Mouse (Mus musculus) midbrain, embryonic 14.5 days (tissue): ENCODE results near the gene Fam178b. TPM values are rescaled to one million over a fixed set of nuclear protein-coding genes. Genes with fewer than 3 reads are reported as not detected.

ENCODE experiments used
- ATAC-seq: fragments of 200-750 bp; cut with Nextera tagmentation; 2 replicates; pipeline ENCODE4 v1.8.0; 2017; ENCODE audit warnings: moderate number of reproducible peaks, moderate library complexity; ENCODE audit not compliant: low FRiP score, low TSS enrichment
- DNase-seq: peaks from one replicate; pipeline ENCODE4 v3.0.0-alpha.2; 2015
- H3K27ac ChIP-seq: fragments of 300-500 bp; sonication (generic); replicated peaks from 2 replicates; pipeline ENCODE4 v1.5.1; 2014; ENCODE audit warnings: mild to moderate bottlenecking, low read depth, low read length, moderate library complexity
- H3K27me3 ChIP-seq: fragments of 300-500 bp; sonication (generic); 2 replicates; pipeline ENCODE4 v1.6.1; 2014; ENCODE audit warnings: low read length, control low read depth, mixed read lengths; ENCODE audit not compliant: control insufficient read depth, insufficient read depth
- H3K36me3 ChIP-seq: fragments of 300-500 bp; sonication (generic); 2 replicates; pipeline ENCODE4 v1.6.1; 2014; ENCODE audit warnings: low read length, control low read depth; ENCODE audit not compliant: control insufficient read depth, insufficient read depth
- H3K4me1 ChIP-seq: fragments of 300-500 bp; sonication (generic); 2 replicates; pipeline ENCODE4 v1.6.1; 2014; ENCODE audit warnings: mild to moderate bottlenecking, antibody characterized with exemption, low read length, control low read depth; ENCODE audit not compliant: control insufficient read depth, insufficient read depth
- H3K4me2 ChIP-seq: fragments of 300-500 bp; sonication (generic); 2 replicates; pipeline ENCODE4 v1.6.1; 2014; ENCODE audit warnings: mild to moderate bottlenecking, low read length, moderate library complexity
- H3K4me3 ChIP-seq: fragments of 300-500 bp; sonication (generic); replicated peaks from 2 replicates; pipeline ENCODE4 v1.5.1; 2014; ENCODE audit warnings: low read depth, low read length
- H3K9ac ChIP-seq: fragments of 300-500 bp; sonication (generic); replicated peaks from 2 replicates; pipeline ENCODE4 v1.6.1; 2014; ENCODE audit warnings: mild to moderate bottlenecking, low read length, moderate library complexity
- H3K9me3 ChIP-seq: fragments of 300-500 bp; sonication (generic); 2 replicates; pipeline ENCODE4 v1.6.1; 2016; ENCODE audit warnings: low read length, control low read depth, mixed read lengths; ENCODE audit not compliant: control insufficient read depth
- WGBS: fragments of 180-500 bp; shearing (Covaris S2); extraction: QIAGEN DNeasy Blood & Tissue Kit; methylation state at CpG from one replicate; pipeline ENCODE4 v1.1.7; 2014; 5-methylcytosine and 5-hydroxymethylcytosine counted together
- polyA plus RNA-seq: library from polyadenylated mRNA; unstranded; fragments of >200 nt; fragmentation: Nextera tagmentation; extraction: Ambion mirVana; gene quantifications from 2 replicates; pipeline ENCODE4 v1.2.1, GENCODE M21; 2014

Gene Fam178b
- polyA plus RNA-seq, 1 experiment from 2014 or later, result 0.29 TPM

- no peak overlapping the region for H3K9ac ChIP-seq
- no peaks in the 10 kb centered on the region for H3K9me3 ChIP-seq
- WGBS, result 54% methylated on average over 9 of the region's 9 CpGs
- H3K4me3 ChIP-seq, result no peak overlapping the region
- H3K4me2 ChIP-seq, result no peak overlapping the region
- H3K27me3 ChIP-seq, result no peaks in the 10 kb centered on the region
- DNase-seq, result no peak
- H3K27ac ChIP-seq, result no peak overlapping the region
- ATAC-seq, result no peak
- H3K4me1 ChIP-seq, result 0 out of 2 replicates have a peak, but pooled peaks cover 5% of the 10 kb centered on the region
- H3K36me3 ChIP-seq, result no peaks in the 10 kb centered on the region
Observed at GRCm38 (mm10) chr1:36590664-36591063, 92.3 kb downstream of the Fam178b start.

GRCm38 (mm10) chr1:36589486-36589885 lies 93.5 kb downstream of the Fam178b start:
- Histone ChIP-seq H3K4me2 (no peak overlapping the region), H3K9me3 (no peaks in the 10 kb centered on the region), H3K27me3 (no peaks in the 10 kb centered on the region), H3K4me1 (0 out of 2 replicates have a peak, but pooled peaks cover 5% of the 10 kb centered on the region), H3K9ac (no peak overlapping the region), H3K36me3 (no peaks in the 10 kb centered on the region), H3K4me3 (no peak overlapping the region), H3K27ac (no peak overlapping the region)
- ATAC-seq (no peak), DNase-seq (peak; percentile 32)
- 50% methylated on average over 6 of the region's 6 CpGs for WGBS

DNA sequence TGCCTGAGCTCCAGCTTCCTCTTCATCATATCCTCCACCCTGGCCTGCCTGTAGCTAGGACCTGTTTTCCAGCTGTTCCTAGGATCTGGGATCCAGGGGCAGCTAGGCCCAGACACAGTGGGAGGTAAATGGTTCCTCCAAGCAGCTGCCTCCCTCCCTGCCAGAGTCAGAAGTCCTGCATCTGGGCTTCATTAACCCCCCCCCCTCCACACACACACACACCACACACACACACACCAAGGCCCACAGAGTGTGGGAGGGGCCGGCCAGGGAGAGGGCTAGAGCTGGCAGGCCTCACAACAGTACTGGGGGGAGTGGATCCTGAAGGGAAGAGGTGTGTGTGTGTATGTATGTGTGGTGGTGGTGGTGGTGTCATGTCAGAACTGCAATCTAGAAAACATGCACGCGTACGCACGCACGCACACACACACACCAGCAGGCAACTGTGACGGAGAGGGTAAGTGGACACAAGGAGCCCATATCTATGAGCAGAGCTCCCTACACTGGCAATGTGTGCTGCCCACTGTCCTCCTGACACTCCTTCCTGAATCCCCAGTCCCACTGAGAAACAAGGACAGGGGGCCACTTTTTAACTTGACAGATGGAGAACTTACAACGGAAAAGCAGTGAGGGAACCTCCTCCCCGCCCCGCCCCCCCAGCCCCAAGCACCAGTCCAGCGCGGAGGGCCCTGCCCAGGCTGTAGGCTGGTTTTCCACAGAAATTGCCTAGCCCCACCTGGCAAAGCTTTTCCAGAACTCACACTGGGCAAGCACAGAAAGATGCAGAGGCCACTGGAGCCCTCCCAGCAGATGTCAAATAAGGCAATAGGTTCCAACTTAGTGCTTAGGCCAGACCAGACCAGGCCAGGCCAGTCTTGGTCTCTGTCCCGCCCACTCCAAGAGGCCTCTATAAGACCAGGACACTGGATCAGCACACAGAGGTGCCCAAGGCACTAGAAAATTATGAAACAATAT lies 94.2 kb downstream of the Fam178b start:
- Histone ChIP-seq H3K27ac (no peak overlapping the region), H3K4me1 (0 out of 2 replicates have a peak, but pooled peaks cover 5% of the 10 kb centered on the region), H3K36me3 (no peaks in the 10 kb centered on the region), H3K4me2 (no peak overlapping the region), H3K9ac (no peak overlapping the region), H3K27me3 (no peaks in the 10 kb centered on the region), H3K9me3 (no peaks in the 10 kb centered on the region), H3K4me3 (no peak overlapping the region)
- WGBS, result 76% methylated on average over 13 of the region's 13 CpGs
- ATAC-seq (peak; percentile 46), DNase-seq (no peak)

- ATAC-seq, result no peak
- H3K27me3 ChIP-seq, result no peaks in the 10 kb centered on the region
- WGBS, result 87% methylated on average over 6 of the region's 6 CpGs
Observed at GRCm38 (mm10) chr1:36587860-36588259, 95.1 kb downstream of the Fam178b start.

GRCm38 (mm10) chr1:36586288-36586687 lies 96.7 kb downstream of the Fam178b start:
- H3K27me3 ChIP-seq, result no peaks in the 10 kb centered on the region
- ATAC-seq, result no peak
- H3K4me1 ChIP-seq, result peaks cover 6% of the 10 kb centered on the region; the same call in 1 of the 2 replicates
- H3K4me2 ChIP-seq, result no peak overlapping the region
- H3K27ac ChIP-seq, result no peak overlapping the region
- WGBS, result 47% methylated on average over 4 of the region's 4 CpGs
- no peak for DNase-seq
- no peaks in the 10 kb centered on the region for H3K36me3 ChIP-seq
- H3K4me3 ChIP-seq, result no peak overlapping the region
- H3K9me3 ChIP-seq, result no peaks in the 10 kb centered on the region
- H3K9ac ChIP-seq, result no peak overlapping the region

More at GRCm38 (mm10) chr1:36587860-36588259, 95.1 kb downstream of the Fam178b start:
- H3K9me3 ChIP-seq, result no peaks in the 10 kb centered on the region
- no peak for DNase-seq
- no peak overlapping the region for H3K4me2 ChIP-seq
- H3K4me3 ChIP-seq, result no peak overlapping the region
- 0 out of 2 replicates have a peak, but pooled peaks cover 5% of the 10 kb centered on the region for H3K4me1 ChIP-seq
- no peaks in the 10 kb centered on the region for H3K36me3 ChIP-seq
- H3K27ac ChIP-seq, result no peak overlapping the region
- H3K9ac ChIP-seq, result no peak overlapping the region

DNA sequence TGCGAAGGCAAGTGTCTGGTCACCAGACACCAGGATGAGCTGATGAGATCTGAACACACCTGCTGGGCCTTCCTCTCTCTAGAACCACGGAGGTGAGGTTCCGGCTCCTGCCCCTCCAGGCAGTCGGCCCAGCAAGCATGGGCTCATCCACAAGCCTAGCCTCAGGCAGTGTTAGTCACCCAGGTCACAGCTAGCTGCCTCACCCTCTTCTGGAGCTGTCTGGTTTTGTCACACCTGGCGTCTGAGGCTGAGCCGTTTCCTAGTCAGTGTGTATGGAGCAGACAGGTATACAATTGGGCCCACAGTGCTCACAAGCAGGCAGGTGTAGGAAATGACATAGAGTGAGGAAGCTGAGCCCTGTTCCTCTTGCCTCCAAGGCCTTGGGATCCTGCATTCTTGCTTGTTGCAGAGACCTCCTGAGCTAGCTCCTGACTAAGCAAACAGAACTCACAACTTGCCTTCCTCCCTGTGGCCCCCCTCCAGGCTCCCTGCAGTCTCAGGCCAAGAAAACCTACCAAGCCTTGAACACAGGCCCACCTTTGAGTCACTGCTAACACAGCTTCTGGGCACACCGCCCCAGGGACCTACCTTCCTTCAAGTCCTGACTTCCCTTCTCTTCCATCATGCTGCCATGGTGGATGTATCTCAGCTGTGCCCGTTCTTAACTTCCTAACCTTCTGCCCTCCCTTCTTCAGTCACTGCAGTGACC lies 99.4 kb downstream of the Fam178b start:
- Histone ChIP-seq H3K27ac (no peak overlapping the region), H3K9me3 (no peaks in the 10 kb centered on the region), H3K4me2 (no peak overlapping the region), H3K4me3 (no peak overlapping the region), H3K9ac (no peak overlapping the region), H3K36me3 (no peaks in the 10 kb centered on the region), H3K4me1 (peaks cover 22% of the 10 kb centered on the region), H3K27me3 (no peaks in the 10 kb centered on the region)
- DNase-seq, result no peak
- no peak for ATAC-seq
- 82% methylated on average over 8 of the region's 8 CpGs for WGBS

GRCm38 (mm10) chr1:36582211-36582610 lies 100.8 kb downstream of the Fam178b start:
- no peaks in the 10 kb centered on the region for H3K9me3 ChIP-seq
- H3K4me1 ChIP-seq, result peaks cover 19% of the 10 kb centered on the region
- no peaks in the 10 kb centered on the region for H3K27me3 ChIP-seq
- no peak overlapping the region for H3K27ac ChIP-seq
- 74% methylated on average over 8 of the region's 8 CpGs for WGBS
- DNase-seq (no peak), ATAC-seq (no peak)
- H3K4me2 ChIP-seq, result no peak overlapping the region
- no peaks in the 10 kb centered on the region for H3K36me3 ChIP-seq
- H3K9ac ChIP-seq, result no peak overlapping the region
- no peak overlapping the region for H3K4me3 ChIP-seq

GRCm38 (mm10) chr1:36581260-36581659 lies 101.7 kb downstream of the Fam178b start:
- no peak overlapping the region for H3K4me2 ChIP-seq
- H3K4me3 ChIP-seq, result no peak overlapping the region
- 48% methylated on average over 5 of the region's 5 CpGs for WGBS
- no peak for ATAC-seq
- H3K9me3 ChIP-seq, result no peaks in the 10 kb centered on the region
- H3K9ac ChIP-seq, result no peak overlapping the region
- H3K27me3 ChIP-seq, result no peaks in the 10 kb centered on the region
- DNase-seq, result no peak
- no peaks in the 10 kb centered on the region for H3K36me3 ChIP-seq
- H3K27ac ChIP-seq, result peak overlapping the region; percentile 80
- H3K4me1 ChIP-seq, result peaks cover 19% of the 10 kb centered on the region
